Mouse (Mus musculus) layer of hippocampus, adult 11-12 months (tissue): ENCODE data around the gene Iqschfp.

Source experiments
- DNase-seq: peaks from one replicate; pipeline ENCODE4 v3.0.0; 2022; ENCODE audit warnings: low spot score

Iqschfp gene

GRCm38 (mm10) chr3:68573226-68573624 is 681.2 kb downstream of the Iqschfp start:
- no peak for DNase-seq

- no peak for DNase-seq
Observed at GRCm38 (mm10) chr3:68574097-68574496, 682.1 kb downstream of the Iqschfp start.

- no peak for DNase-seq
Observed at GRCm38 (mm10) chr3:68574565-68574964, 682.5 kb downstream of the Iqschfp start.

DNA sequence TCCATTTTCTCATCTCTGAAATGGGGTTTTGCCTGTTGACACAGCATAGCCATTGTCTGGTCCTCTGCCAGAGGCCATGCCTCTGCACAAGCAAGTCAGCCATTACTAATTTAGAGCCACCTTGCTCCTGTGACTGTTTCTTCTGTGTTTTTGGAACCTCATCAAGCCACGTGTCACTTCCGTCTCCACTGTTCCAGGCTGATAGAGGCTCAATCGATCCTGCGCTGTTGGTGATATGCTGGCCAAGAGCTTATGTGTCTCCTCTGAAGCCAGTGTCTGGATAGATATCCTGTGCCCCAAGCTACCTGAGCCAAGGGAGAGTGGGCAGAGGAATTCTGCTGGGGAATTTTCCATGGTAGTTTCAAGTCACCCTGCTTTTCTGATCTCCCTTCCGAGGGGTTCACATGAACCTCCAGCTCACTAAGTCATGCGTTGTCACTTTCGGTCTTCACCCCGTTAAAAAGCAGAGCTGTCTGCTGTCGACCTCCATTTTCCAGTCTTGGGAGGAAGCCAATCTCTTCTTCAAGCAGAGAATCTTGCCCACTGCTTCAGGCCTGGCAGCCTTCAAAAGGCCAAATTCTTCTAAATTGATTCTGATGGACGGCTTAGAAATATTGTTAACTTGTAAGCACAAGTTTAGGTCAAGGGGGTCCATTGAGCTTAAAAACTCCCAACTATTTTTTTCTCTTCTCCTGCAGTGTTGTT is 683.8 kb downstream of the Iqschfp start:
- no peak for DNase-seq

GRCm38 (mm10) chr3:68576431-68576830 is 684.4 kb downstream of the Iqschfp start:
- peak; percentile 88 for DNase-seq

GRCm38 (mm10) chr3:68576948-68577347 is 684.9 kb downstream of the Iqschfp start:
- no peak for DNase-seq

- no peak for DNase-seq
Observed at GRCm38 (mm10) chr3:68581591-68581990, 689.6 kb downstream of the Iqschfp start.

DNA sequence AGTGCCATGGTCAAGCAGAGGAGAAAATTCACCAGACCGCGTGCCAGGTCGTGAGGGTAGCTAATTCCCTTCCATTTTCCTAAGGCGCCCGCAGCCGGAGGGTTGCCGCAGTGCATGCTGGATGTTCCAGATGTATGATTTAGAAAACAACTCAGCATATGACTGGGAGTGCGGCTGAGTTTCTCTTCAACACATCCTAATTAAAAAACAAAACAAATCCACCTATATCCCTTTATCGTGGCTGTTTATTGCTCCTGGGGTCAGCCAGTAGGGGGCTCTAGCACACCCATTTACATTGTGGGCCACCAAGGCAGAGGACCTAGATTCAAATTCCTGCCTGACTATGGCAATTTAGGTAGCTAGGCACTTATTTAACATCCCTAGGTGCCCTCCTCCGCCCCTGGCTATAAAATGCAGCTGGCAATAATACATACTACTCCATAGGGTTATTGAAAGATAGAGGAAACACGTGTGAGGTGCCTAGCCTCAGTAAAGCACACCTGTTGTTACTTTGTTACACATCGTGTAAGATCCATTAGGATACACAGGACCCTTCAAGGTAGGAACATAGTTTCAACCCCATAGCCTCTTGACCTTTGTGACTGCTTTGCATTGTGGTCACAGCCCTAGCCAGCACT is 690.2 kb downstream of the Iqschfp start:
- DNase-seq = no peak

- DNase-seq = no peak
Observed at GRCm38 (mm10) chr3:68583031-68583693, 691.1 kb downstream of the Iqschfp start.

DNA sequence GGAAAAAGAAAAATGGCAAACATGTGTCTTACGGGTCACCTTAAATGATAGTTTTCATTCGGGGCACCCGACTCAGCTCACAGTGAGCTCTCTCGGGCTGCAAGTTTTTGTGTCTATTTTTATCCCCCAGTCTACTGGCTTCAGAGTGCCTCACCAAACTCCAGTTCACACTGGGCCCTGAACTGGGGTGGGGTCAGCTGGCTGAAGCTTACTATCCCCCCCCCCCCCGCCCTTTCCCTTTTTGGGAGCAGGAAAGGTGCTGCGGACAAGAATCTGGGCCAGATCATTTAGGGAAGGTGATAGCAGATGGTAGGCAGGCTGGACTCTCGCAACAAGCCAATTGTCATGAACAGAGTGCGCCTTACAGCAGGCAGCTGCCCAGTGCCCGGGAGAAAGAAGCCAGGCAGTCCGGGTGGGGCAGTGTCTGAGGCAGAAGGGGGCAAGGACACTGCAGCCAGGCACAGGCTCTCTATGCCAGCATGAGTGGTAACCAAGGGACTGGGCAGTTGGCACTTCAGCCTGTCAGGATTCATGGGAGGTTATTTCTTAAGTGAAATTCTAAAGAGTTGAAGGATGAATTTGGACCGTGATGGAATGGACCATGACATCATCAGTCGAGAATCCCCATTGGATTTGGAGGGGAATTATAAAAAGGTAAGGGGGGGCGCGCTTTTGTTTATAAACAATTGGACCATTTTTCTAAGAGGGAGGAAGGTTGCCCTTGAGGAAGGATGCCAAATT is 691.9 kb downstream of the Iqschfp start:
- no peak for DNase-seq

DNA sequence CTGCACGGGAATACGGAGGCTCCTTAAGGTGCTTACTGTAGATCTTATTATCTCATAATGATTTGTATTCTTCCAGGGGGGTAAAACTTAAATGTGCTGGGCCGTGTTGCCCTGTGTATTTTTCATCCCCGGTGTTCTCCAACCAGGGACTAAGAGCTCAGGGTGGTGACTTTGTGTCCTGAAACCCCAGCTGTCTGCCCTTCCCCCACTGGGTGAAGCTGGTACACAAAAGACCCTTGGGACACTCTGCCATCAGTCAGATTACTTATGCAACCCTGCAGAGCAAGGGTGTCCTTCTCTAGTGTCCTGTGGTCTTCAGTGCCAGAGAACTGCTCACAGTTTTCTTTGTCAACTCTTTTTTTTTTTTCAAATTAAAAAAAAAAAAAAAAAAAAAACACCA is 693.2 kb downstream of the Iqschfp start:
- no peak for DNase-seq

- no peak for DNase-seq
Observed at GRCm38 (mm10) chr3:68586646-68587064, 694.6 kb downstream of the Iqschfp start.

GRCm38 (mm10) chr3:68587567-68588245 is 695.7 kb downstream of the Iqschfp start:
- DNase-seq = no peak

DNA sequence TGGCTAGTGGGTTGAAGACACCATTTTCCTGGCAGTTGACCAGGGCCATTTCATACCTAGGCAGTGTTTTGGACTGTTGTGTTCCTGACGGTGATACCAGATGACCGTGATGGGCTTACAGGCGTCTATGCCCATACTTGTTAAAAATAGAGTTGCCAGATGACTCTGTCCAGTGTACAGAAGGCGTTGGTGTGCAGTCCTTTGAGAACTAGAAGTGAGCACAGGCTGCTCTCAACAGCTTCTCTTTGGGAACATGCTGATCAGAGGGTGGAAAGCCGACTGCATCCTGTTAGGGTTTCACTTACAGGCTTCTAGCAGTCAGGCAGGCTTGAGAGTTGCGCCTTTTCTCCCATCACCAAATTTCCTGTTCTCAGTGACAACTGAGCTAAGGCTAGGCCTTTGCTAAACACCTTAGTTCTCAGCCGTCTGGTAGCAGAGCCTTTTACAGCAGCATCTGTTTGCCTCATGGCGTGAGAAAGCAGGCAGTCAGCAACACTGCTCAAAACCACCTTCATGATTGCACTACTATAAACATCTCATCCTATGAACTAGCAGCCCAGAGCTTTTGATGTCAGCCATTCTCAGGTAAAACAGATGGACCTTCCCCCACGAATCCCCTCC is 697.3 kb downstream of the Iqschfp start:
- no peak for DNase-seq

DNA sequence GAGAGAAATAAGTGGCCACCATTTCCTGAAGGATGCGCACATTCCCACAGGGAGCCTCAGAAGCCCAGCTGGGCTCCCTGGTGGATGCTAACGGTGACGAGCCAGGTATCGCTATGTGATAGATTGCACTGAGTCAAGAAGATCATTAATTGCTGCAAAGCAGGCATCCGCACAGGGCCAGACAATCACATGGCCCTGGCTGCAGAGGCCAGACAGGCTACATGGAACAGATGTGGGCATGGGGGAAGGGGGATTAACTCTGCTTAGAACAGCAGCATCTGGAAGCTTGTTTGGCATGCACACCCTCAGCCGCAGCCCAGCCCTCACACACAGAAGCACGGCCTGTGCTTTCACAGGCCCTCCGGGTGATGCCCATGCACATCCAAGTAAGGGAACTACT is 698.4 kb downstream of the Iqschfp start:
- DNase-seq = no peak

GRCm38 (mm10) chr3:68592575-68592974 is 700.5 kb downstream of the Iqschfp start:
- no peak for DNase-seq

DNA sequence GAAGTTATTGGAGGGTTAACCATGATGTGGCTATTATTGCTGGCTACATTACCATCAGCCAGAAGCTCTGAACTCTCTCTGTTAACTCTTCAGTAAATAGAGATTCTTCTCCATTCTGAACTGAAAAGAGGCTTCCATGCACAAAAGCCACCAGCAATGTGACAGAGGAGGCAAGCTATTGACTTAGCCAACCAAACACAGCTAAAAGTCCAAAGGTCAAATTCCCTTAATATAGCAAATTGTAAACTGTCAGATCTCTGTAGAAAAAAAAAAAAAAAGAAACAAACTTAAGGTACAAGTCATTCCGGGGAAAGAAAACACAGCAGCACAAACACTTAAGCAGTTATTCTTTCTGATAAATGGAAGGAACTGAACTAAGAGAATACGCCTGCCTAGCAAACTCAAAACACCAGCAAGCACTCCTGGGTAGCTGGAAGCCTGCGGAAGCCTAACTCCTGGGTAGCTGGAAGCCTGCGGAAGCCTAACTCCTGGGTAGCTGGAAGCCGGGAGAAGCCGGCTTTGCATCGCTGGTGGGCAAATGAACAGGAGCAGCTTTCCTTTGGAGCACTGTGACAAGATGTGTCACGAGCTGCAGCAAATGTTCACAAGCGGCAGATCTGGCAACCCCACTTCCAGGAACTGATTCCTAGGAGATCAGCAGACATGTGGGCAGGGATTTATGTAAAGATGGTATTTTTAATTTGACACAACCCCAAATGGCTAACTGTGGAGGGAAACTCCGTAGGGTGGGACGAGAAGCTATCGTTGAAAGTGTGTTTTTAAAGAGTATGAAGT is 701.2 kb downstream of the Iqschfp start:
- no peak for DNase-seq

DNA sequence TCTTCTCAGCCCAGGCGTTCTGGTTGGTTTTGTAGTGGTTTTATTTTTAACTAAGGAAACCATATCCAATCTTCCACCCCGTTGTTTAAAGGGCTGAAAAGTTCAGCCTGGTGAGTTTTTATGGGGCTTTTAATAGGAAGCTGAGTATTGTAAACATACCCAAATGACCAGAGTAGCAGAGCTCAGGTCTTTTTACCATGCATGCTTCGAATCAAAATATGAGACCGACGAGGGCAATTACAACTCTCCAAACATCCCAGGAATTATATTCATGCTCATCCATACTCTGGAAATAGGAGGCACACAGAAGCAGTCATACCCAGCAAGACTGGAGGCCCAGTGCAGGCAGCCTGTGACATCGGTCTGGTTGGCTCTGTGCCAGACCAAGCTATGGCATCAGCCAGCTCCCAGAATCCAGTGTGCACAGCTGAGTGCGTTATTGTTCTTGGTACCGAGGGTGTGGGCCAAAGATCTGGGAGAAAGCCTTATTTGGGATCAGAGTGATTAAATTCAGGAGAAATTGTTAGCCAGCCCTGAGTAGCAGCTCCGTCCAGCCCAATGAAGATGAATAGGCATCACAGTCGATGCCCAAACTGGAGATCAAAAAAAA is 703.4 kb downstream of the Iqschfp start:
- no peak for DNase-seq

- no peak for DNase-seq
Observed at GRCm38 (mm10) chr3:68596938-68597337, 704.9 kb downstream of the Iqschfp start.

GRCm38 (mm10) chr3:68602891-68603290 is 710.9 kb downstream of the Iqschfp start:
- no peak for DNase-seq
